Mouse (Mus musculus) bone marrow macrophage, adult 2 months (primary cell): ENCODE measurements around the gene Pcbd2.

ENCODE experiments used
- CTCF ChIP-seq: IDR thresholded peaks from 2 replicates; pipeline ENCODE4 v1.5.1; 2012; ENCODE audit warnings: low read depth, mild to moderate bottlenecking, low read length, moderate library complexity
- POLR2A ChIP-seq: IDR thresholded peaks from 2 replicates; pipeline ENCODE4 v1.6.1; 2012; ENCODE audit warnings: mild to moderate bottlenecking, low read depth, low read length, borderline replicate concordance

GRCm38 (mm10) chr13:55737885-55738284 lies 10.7 kb downstream of the Pcbd2 start:
- TF ChIP-seq CTCF: no peak
- no peak for TF ChIP-seq POLR2A
